Mouse (Mus musculus) kidney, postnatal 36 days (tissue): ENCODE measurements at regions not wholly inside any gene's neighbourhood (a gene's known extent, or its start where the extent isn't known, plus 50 kb on each side); places are given as distances from the start of the nearest gene placed in this dataset.

Source experiments
- DNase-seq, 2 experiments: peaks; one replicate each; pipeline ENCODE4 v3.0.0; 2021 to 2022; ENCODE audit warnings: mixed read lengths in 2 of 2

GRCm38 (mm10) chrX:65241861-65242525 lies 194.5 kb downstream of the Ctag2 start:
- no peak for DNase-seq

GRCm38 (mm10) chrX:65252746-65253145 lies 205.3 kb downstream of the Ctag2 start:
- peak; percentile 22 to 24 for DNase-seq
